Mouse (Mus musculus) forebrain, embryonic 14.5 days (tissue): ENCODE measurements around the gene Gng8. TPM values are rescaled to one million over a fixed set of nuclear protein-coding genes. Genes with fewer than 3 reads are reported as not detected.

Experiments used
- ATAC-seq: fragments of 200-750 bp; cut with Nextera tagmentation; 2 replicates; pipeline ENCODE4 v1.8.0; 2017; ENCODE audit warnings: mild to moderate bottlenecking, moderate library complexity
- DNase-seq: peaks from one replicate; pipeline ENCODE4 v3.0.0-alpha.2; 2015; ENCODE audit warnings: low spot score
- H3K27ac ChIP-seq: fragments of 300-500 bp; sonication (generic); 2 replicates; pipeline ENCODE4 v1.5.1; 2014; ENCODE audit warnings: low read depth, mild to moderate bottlenecking, control low read depth, low read length, moderate library complexity
- H3K27me3 ChIP-seq: fragments of 300-500 bp; sonication (generic); replicated peaks from 2 replicates; pipeline ENCODE4 v1.6.1; 2014; ENCODE audit warnings: low read length, control low read depth, mixed read lengths; ENCODE audit not compliant: control insufficient read depth, insufficient read depth
- H3K36me3 ChIP-seq: fragments of 300-500 bp; sonication (generic); 2 replicates; pipeline ENCODE4 v1.6.1; 2014; ENCODE audit warnings: low read length, control low read depth; ENCODE audit not compliant: control insufficient read depth, insufficient read depth
- H3K4me1 ChIP-seq: fragments of 300-500 bp; sonication (generic); 2 replicates; pipeline ENCODE4 v1.6.1; 2014; ENCODE audit warnings: antibody characterized with exemption, low read length, control low read depth; ENCODE audit not compliant: control insufficient read depth, insufficient read depth
- H3K4me2 ChIP-seq: fragments of 300-500 bp; sonication (generic); 2 replicates; pipeline ENCODE4 v1.6.1; 2014; ENCODE audit warnings: mild to moderate bottlenecking, control low read depth, low read length
- H3K4me3 ChIP-seq: fragments of 300-500 bp; sonication (generic); 2 replicates; pipeline ENCODE4 v1.5.1; 2014; ENCODE audit warnings: low read depth, low read length, control low read depth
- H3K9ac ChIP-seq: fragments of 300-500 bp; sonication (generic); 2 replicates; pipeline ENCODE4 v1.6.1; 2014; ENCODE audit warnings: mild to moderate bottlenecking, low read length, control low read depth, moderate library complexity
- H3K9me3 ChIP-seq: fragments of 300-500 bp; sonication (generic); replicated peaks from 2 replicates; pipeline ENCODE4 v1.6.1; 2016; ENCODE audit warnings: low read length, control low read depth, mixed read lengths; ENCODE audit not compliant: control insufficient read depth
- WGBS: fragments of 180-500 bp; shearing (Covaris S2); extraction: QIAGEN DNeasy Blood & Tissue Kit; methylation state at CpG from one replicate; pipeline ENCODE4 v1.1.7; 2014; 5-methylcytosine and 5-hydroxymethylcytosine counted together
- polyA plus RNA-seq: library from polyadenylated mRNA; unstranded; fragments of >200 nt; fragmentation: Nextera tagmentation; extraction: Ambion mirVana; gene quantifications from 2 replicates; pipeline ENCODE4 v1.2.1, GENCODE M21; 2014

The Gng8 gene
- polyA plus RNA-seq, 1 experiment from 2014 or later = 11.0 TPM

DNA sequence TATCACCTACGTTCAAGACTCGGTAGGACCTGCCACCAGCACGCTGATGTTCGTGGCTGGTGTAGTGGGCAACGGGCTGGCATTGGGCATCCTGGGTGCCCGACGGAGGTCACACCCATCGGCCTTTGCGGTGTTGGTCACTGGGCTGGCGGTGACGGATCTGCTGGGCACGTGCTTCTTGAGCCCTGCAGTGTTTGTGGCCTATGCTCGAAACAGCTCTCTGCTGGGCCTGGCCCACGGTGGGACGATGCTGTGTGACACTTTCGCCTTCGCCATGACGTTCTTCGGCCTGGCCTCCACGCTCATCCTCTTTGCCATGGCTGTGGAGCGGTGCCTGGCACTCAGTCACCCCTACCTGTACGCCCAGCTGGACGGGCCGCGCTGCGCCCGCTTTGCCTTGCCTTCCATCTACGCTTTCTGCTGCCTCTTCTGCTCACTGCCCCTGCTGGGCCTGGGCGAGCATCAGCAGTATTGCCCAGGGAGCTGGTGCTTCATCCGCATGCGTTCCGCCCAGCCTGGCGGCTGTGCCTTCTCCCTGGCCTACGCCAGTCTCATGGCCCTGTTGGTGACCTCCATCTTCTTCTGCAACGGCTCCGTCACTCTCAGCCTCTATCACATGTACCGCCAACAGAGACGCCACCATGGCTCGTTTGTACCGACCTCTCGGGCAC is 15.4 kb downstream of the Gng8 start:
- Histone ChIP-seq H3K9ac (no peak overlapping the region), H3K4me1 (peaks cover 2% of the 10 kb centered on the region; the same call in 1 of the 2 replicates), H3K27me3 (no peaks in the 10 kb centered on the region), H3K9me3 (no peaks in the 10 kb centered on the region), H3K27ac (no peak overlapping the region), H3K36me3 (no peaks in the 10 kb centered on the region), H3K4me2 (no peak overlapping the region), H3K4me3 (no peak overlapping the region)
- ATAC-seq = no peak
- no peak for DNase-seq
- 94% methylated on average over 41 of the region's 41 CpGs for WGBS

DNA sequence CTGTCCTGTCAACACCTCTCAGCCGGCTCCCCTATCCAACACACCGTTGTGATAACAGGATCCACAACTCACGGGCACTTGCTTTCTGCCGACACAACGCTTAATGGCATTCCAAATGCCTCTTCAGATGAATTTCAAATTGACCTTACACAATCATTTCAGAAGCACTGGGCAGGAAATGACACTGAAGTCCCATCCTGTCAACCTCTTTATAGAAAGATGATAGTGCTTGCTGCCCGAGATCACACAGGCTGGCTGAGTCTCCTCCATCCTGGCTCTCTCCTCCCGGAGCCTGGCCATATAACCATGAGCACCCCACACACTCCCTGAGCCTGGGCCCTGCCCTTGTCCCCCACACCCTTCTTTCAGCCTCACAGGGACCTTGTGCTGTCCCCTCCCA is 16.3 kb downstream of the Gng8 start:
- H3K4me2 ChIP-seq = no peak overlapping the region
- no peak overlapping the region for H3K27ac ChIP-seq
- H3K36me3 ChIP-seq = no peaks in the 10 kb centered on the region
- no peak overlapping the region for H3K4me3 ChIP-seq
- no peaks in the 10 kb centered on the region for H3K27me3 ChIP-seq
- peaks cover 2% of the 10 kb centered on the region; the same call in 1 of the 2 replicates for H3K4me1 ChIP-seq
- no peak overlapping the region for H3K9ac ChIP-seq
- 89% methylated on average over 7 of the region's 7 CpGs for WGBS
- no peaks in the 10 kb centered on the region for H3K9me3 ChIP-seq
- DNase-seq = no peak
- no peak for ATAC-seq

DNA sequence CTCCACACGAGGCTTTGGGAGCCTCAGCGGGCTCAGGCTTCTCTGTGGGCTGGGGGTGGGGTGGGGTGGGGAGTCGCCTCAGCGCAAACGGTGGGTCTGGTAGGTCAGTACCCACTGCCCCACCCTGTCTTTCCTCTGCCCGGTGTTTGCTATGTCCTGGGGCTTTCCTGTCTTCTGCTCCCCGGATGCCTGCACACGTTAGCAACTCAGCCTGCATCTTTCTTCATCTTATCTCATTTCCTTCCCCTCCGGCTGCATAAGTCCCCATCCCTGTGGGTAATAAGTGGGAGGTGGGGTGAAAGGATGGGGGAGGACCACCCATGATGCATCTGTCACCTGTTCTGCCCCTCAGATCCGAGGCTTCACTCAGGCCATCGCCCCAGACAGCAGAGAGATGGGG is 16.8 kb downstream of the Gng8 start:
- Histone ChIP-seq H3K4me2 (no peak overlapping the region), H3K9ac (no peak overlapping the region), H3K27me3 (no peaks in the 10 kb centered on the region), H3K36me3 (no peaks in the 10 kb centered on the region), H3K4me3 (no peak overlapping the region), H3K4me1 (peaks cover 2% of the 10 kb centered on the region; the same call in 1 of the 2 replicates), H3K27ac (no peak overlapping the region), H3K9me3 (no peaks in the 10 kb centered on the region)
- DNase-seq = no peak
- ATAC-seq = no peak
- 50% methylated on average over 11 of the region's 11 CpGs for WGBS

DNA sequence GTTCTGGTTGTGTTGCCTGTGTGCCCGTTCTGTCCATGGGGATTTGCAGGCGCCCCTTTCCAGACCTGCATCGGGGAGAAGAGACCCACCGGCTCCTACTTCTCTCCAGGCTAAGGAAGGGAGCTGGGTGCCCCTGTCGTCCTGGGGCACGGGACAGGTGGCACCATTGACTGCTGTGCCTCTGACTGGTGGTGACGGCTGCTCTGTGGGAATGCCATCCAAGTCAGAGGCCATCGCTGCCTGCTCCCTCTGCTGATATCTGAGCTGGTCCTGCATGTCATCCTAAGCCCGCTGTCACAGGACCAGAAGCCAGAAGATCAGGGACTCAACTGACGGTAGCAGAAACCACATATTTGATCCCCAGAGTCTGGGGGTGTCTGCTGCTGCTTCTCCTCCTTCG is 17.3 kb downstream of the Gng8 start:
- 70% methylated on average over 11 of the region's 11 CpGs for WGBS
- Histone ChIP-seq H3K9me3 (no peaks in the 10 kb centered on the region), H3K36me3 (no peaks in the 10 kb centered on the region)

DNA sequence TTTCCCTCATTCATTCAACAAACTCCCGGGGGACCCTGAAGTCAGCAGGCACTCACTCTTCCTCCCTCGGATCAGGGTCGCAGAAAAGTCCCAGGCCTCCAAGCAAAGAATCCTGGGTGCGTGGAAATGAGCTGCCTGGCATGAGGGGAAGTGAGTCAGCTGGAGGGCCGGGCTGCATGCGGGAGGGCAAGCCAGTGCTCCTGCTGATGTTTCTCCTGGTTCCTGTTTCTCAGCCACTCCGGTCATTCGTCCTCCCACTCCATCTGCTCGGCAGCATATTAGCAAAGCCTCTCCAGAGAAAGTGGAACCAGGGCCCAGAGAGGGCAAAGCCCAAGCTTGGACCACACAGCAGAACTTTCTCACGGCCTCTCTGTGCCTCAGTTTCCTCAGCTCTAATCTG is 18.3 kb downstream of the Gng8 start:
- peaks cover 2% of the 10 kb centered on the region; the same call in 1 of the 2 replicates for H3K4me1 ChIP-seq
- H3K36me3 ChIP-seq = peaks cover 10% of the 10 kb centered on the region
- no peak overlapping the region for H3K4me3 ChIP-seq
- H3K27ac ChIP-seq = no peak overlapping the region
- no peak overlapping the region for H3K9ac ChIP-seq
- H3K9me3 ChIP-seq = no peaks in the 10 kb centered on the region
- ATAC-seq = no peak
- 63% methylated on average over 10 of the region's 10 CpGs for WGBS
- DNase-seq = no peak
- no peaks in the 10 kb centered on the region for H3K27me3 ChIP-seq
- H3K4me2 ChIP-seq = no peak overlapping the region

More for the DNA sequence above, 17.3 kb downstream of the Gng8 start:
- no peak overlapping the region for H3K4me2 ChIP-seq
- H3K27ac ChIP-seq = no peak overlapping the region
- ATAC-seq = no peak
- H3K27me3 ChIP-seq = no peaks in the 10 kb centered on the region
- DNase-seq = no peak
- H3K4me3 ChIP-seq = no peak overlapping the region
- H3K4me1 ChIP-seq = peaks cover 2% of the 10 kb centered on the region; the same call in 1 of the 2 replicates
- no peak overlapping the region for H3K9ac ChIP-seq

DNA sequence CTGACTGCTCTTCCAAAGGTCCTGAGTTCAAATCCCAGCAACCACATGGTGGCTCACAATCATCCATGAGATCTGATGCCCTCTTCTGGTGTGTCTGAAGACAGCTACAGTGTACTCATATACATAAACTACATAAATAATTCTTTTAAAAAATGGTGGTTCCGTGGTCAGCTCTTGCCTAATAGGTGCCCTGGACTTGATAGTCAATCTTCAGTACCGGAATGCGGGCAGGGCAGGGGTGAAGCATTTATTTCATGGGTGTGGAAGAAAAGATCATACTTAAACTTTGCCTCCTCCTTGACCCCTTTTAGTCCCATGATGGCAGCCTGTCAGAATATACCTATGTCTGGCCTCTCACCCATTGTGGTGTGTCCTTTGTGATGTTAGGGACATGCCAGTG is 20.3 kb downstream of the Gng8 start:
- no peaks in the 10 kb centered on the region for H3K4me1 ChIP-seq
- no peaks in the 10 kb centered on the region for H3K27me3 ChIP-seq
- H3K27ac ChIP-seq = no peak overlapping the region
- no peak overlapping the region for H3K4me2 ChIP-seq
- H3K36me3 ChIP-seq = peaks cover 29% of the 10 kb centered on the region
- ATAC-seq (no peak), DNase-seq (no peak)
- no peak overlapping the region for H3K4me3 ChIP-seq
- no peaks in the 10 kb centered on the region for H3K9me3 ChIP-seq
- WGBS = 94% methylated on average over 3 of the region's 3 CpGs
- H3K9ac ChIP-seq = no peak overlapping the region

DNA sequence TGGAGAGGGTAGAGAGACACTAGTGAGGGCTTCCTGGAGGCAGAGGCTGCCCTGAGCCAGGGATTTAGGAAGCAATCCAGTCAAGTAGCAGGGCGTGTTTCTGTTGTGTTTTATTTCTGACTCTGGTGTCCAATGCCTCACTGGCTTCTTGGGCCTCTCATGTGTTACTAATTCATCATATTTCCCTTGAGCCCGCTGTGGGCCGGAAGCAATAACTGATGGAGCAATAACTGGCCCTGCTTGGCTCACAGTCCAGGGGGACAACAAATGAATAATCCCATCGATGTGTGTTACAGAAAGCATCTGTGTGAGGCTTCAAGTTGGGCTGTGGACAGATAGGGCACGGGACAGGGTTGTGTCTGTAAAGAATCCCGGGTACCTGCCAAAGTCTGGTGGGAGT is 20.8 kb downstream of the Gng8 start:
- Histone ChIP-seq H3K9me3 (no peaks in the 10 kb centered on the region), H3K27me3 (no peaks in the 10 kb centered on the region), H3K36me3 (peaks cover 34% of the 10 kb centered on the region), H3K27ac (no peak overlapping the region), H3K4me2 (no peak overlapping the region), H3K4me3 (no peak overlapping the region), H3K9ac (no peak overlapping the region), H3K4me1 (no peaks in the 10 kb centered on the region)
- 87% methylated on average over 6 of the region's 6 CpGs for WGBS
- DNase-seq (no peak), ATAC-seq (no peak)

DNA sequence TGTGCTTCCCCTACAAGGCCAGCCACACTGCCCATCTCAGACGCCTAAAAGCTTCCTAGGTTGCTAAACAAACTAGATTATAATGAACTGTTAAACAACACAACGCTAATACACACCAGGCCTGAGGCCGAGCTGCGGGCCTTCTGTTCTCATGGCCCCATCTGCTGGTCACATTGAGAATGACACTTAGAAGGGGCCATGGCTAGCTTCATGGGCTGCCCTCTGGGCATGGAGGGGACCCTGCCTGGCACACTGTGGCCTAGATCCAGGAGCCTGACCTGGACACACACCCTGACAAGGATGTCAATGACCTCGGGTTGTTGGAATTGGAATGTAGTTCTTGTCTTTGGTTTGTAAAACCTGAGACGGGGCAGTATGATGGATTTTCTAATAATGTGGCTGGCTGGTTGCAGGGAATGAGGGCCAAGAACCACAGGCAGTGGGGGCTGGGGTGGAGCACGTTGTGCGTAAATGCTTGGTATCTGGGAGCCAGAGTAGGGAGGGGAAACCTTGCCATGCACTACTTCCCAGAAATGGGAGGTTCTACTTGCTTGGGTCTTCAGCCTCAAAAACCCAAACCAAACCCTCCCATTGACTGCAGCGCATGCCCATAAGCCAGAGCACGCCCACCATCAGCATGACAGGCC is 22.3 kb downstream of the Gng8 start:
- peak; percentile 80 for DNase-seq
- ATAC-seq = peak; percentile 79
- no peak overlapping the region for H3K4me3 ChIP-seq
- WGBS = 39% methylated on average over 10 of the region's 10 CpGs
- no peaks in the 10 kb centered on the region for H3K27me3 ChIP-seq
- peaks cover 50% of the 10 kb centered on the region for H3K36me3 ChIP-seq
- 0 out of 2 replicates have a peak overlapping the region, but pooled peaks have one; percentile 14 for H3K27ac ChIP-seq
- H3K9me3 ChIP-seq = no peaks in the 10 kb centered on the region
- no peak overlapping the region for H3K9ac ChIP-seq
- H3K4me2 ChIP-seq = no peak overlapping the region
- no peaks in the 10 kb centered on the region for H3K4me1 ChIP-seq
